Mouse (Mus musculus) layer of hippocampus, postnatal 25 days (tissue): ENCODE data around the gene Galm. TPM values are rescaled to one million over a fixed set of nuclear protein-coding genes. Genes with fewer than 3 reads are reported as not detected.

Experiments
- DNase-seq, 2 experiments: peaks; one replicate each; pipeline ENCODE4 v3.0.0; 2022; ENCODE audit warnings: mixed read lengths in 2 of 2, low spot score in 1 of 2; ENCODE audit errors: extremely low spot score in 1 of 2
- total RNA-seq, 2 experiments: library from RNA; stranded (reverse); gene quantifications; 2 replicates each; pipeline ENCODE4 v1.2.3; 2021

The Galm gene
- 1 to 10 TPM; 3.7 to 4.1 TPM for total RNA-seq

DNA sequence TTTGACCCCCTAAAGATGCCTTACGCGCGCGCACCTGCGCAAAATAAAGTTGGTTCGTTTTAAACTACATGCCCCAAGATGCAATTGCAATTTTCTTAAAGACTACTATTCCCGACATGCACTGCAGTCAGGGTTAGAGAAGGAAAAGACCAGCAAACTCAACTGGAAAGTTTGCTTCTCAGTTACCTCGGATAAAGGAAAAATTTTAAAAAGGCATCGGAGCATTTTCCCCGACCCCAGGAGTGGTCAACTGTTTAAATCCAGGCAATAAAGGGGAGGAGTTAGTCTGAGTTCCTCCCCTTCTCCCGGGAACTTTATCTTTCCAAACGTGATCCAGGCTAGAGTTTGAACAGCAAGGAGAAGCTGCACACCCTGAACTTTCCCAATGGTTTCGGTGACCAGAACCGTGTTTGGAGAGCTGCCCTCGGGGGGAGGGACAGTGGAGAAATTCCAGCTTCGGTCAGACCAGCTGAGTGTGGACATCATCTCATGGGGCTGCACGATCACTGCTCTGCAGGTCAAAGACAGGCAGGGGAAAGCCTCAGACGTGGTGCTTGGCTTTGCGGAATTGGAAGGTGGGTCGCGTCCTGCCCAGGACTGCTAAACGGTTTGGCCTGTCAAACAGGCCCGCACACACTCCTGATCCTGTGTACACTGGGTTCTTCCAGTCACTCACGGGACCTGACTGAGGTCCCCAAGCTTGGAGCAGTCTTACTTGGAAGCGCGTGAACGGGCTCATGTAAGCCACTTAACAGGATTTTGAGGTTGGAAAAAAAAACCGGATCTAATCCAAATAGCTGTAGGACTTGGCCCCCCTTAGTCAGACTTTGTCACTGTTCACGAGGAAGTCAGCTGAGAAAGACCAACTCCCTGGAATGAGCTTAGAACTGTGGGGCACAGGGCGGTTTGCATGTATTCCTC, at the start of gene Galm:
Gene Galm (plus strand): TSS at position 141 of the 921 bp plus-strand sequence.
- DNase-seq = peak in 1 of 2 experiments; percentile 24

GRCm38 (mm10) chr17:80078726-80079125, 48.5 kb upstream of the Galm start:
- DNase-seq = no peak

- DNase-seq = no peak
Observed at GRCm38 (mm10) chr17:80083223-80083622, 44.0 kb upstream of the Galm start.

- DNase-seq = peak in 1 of 2 experiments; percentile 29
Observed at GRCm38 (mm10) chr17:80084424-80084823, 42.8 kb upstream of the Galm start.

- no peak for DNase-seq
Observed at GRCm38 (mm10) chr17:80086591-80086990, 40.7 kb upstream of the Galm start.

- DNase-seq = no peak
Observed at GRCm38 (mm10) chr17:80088168-80088567, 39.1 kb upstream of the Galm start.

- no peak for DNase-seq
Observed at GRCm38 (mm10) chr17:80090551-80090950, 36.7 kb upstream of the Galm start.

GRCm38 (mm10) chr17:80091879-80092549, 35.3 kb upstream of the Galm start:
- no peak for DNase-seq

- no peak for DNase-seq
Observed at GRCm38 (mm10) chr17:80095254-80095899, 31.9 kb upstream of the Galm start.

- peak; percentile 20 to 34 for DNase-seq
Observed at GRCm38 (mm10) chr17:80096043-80096719, 31.1 kb upstream of the Galm start.

GRCm38 (mm10) chr17:80096720-80097114, 30.6 kb upstream of the Galm start:
- DNase-seq = no peak

GRCm38 (mm10) chr17:80097221-80097620, 30.1 kb upstream of the Galm start:
- DNase-seq = no peak

DNA sequence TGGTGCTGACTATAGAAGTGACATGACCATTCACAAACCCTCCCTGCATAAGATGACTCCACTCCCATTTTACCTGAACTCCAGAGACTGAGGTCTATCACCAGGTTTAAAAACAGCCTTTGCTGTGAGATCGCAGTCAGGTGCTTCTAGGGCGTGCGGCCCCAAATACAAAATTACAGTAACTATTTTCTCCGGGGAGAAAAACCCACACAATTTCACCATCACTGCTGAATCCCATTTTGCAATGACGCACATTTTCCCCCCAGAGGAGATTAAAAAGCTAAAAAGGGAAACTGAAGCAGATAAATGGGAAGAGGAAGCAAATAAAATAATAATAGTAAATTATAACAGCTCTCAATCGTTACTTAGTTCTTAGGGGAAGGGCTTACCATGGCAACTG, 27.4 kb upstream of the Galm start:
- no peak for DNase-seq

- DNase-seq = no peak
Observed at GRCm38 (mm10) chr17:80105348-80105978, 21.8 kb upstream of the Galm start.

DNA sequence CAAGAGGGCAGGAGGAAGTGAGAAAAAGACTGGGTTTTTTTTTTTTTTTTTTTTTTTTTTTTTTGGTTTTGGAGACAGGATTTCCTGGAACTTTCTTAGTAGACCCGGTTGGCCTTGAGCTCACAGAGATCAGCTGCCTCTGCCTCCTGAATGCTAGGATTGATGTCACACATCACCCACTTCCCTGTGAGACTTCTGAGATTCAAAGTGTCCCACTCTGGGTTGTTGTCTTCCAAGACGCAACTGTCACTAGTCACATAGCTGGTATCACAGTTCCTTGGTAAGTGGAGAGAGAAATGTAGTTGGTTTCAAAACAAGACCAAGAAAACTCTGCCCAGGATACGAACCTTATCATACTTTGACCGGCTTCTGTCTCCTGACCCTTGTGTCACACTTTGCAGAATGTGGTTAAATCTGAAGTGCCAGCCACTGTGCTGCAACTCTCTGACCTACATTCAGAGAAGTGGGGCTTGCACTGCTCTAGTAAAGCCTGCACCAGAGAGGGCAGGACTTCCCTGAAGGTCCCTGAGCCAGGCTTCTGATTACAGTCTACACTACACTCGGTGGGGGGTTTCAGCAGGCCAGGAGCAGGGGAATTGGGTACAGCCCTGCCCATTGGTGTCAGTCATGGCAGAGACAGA, 14.5 kb upstream of the Galm start:
- DNase-seq = no peak

DNA sequence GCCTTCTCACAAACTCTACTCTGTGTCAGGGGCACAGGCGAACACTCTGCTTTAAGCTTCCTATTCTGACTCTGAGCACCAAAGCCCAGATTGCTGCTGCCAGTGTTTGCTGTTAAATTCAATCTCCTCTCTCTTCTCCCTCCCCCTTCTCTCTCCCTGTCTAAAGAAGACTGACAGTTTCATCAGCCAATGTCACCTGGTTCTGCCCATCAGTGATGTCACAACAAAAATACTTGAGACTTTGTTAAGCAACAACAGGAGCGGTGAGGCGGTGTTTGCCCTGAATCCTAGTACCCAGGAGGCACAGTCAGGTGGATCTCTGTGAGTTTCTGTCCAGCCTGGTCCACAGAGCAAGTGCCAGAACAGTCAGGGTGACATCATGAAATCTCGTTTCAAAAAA, 13.8 kb upstream of the Galm start:
- DNase-seq = no peak

GRCm38 (mm10) chr17:80120396-80120795, 6.9 kb upstream of the Galm start:
- no peak for DNase-seq

- no peak for DNase-seq
Observed at GRCm38 (mm10) chr17:80121833-80122232, 5.4 kb upstream of the Galm start.

GRCm38 (mm10) chr17:80124985-80125750, 2.1 kb upstream of the Galm start:
- no peak for DNase-seq
